Mouse (Mus musculus): Measurements from ENCODE around the gene Ifi204.
"Not testable (repeated sequence)": the region's sequence is repeated elsewhere in the genome, so short reads cannot be mapped to it uniquely, and the experiment has no call there.

DNA sequence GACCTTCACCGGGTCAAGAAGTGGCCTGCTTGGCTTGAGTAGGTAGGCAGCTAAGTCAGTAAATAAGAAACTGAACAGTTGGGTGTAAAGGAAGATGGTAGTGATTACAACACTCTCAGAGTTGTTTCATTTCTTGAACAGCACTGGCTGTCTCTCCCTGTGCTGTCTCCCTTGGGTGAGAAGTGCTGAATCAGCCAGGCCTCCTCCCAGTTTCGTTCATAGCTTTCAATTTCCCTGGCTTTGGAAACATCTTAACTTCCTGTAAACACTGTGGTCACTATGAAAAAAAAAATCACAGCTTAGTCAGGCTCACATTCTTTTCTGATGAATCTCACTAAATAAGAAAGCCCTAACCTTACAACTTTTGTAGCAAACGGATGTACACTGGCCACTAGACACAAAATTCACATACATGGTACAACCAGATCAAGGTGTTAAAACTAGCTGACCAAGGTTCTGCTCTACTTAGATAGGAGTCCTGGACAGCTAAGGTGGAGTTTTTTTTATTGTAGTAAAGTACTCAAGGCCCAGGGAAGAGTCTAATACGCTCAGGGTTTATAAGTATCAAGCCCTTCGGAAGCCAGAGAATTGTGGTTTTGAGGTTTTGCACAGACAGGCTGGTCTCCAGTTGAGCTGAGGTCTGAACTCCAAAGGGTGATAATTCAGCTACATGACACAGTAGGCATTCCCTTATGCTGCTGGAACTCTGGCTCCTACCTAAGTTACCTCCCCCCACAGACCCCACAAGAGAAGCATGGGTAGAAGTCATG, at the start of gene Ifi204:
- TF ChIP-seq CTCF (IDR thresholded peaks at IDR 0.05; ENCODE audit: borderline replicate concordance, insufficient read depth, low read depth, low read length); POLR2A (IDR thresholded peaks at IDR 0.05; ENCODE audit: borderline replicate concordance, insufficient read depth, low read length): not testable (repeated sequence)
